Comparison of ENCODE assay signal across 13 mouse cellular contexts in the genomic region with DNA sequence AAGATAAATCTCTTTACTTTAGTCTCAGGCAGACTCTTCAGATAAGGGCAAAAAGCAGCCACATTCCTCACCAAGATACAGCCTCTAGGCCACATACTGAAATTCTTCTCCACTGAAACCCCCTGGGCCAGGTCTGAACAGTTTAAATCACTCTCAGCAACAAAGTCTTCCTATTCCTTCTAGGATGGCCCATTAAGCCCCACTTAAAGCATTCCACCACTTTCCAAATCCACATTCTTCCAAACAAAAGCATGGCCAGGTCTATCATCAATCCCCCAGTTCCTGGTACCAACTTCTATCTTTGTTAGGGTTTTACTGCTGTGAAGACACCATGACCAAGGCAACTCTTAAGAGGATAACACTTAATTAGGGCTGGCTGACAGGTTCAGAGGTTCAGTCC. TPM values are rescaled to one million over a fixed set of nuclear protein-coding genes. Genes with fewer than 3 reads are reported as not detected.
"Had no signal": no experiment of that assay in that cellular context is flagged by ENCODE, and none has a peak within 500 bp of the region (broad histone marks: within the 10 kb centered on the region; RNA-seq: fewer than 3 reads in every experiment).

No protein-coding gene starts in this region.

- H3K27ac ChIP-seq: layer of hippocampus, adult 2 months; limb, embryonic 13.5 days; liver, embryonic 14.5 days; midbrain, embryonic 12.5 days had no signal

- ATAC-seq: midbrain, embryonic 16.5 days had no signal

- H3K9ac ChIP-seq: limb, embryonic 13.5 days; liver, embryonic 14.5 days; midbrain, embryonic 12.5 days had no signal

- H3K4me3 ChIP-seq: layer of hippocampus, adult 2 months; limb, embryonic 13.5 days; midbrain, embryonic 12.5 days had no signal

- DNase-seq: kidney, adult 8-10 months; kidney, postnatal 4 days; left cerebral cortex, postnatal 4 days; lung, adult 18-20 months; lung, postnatal 10 days; right cerebral cortex, postnatal 14 days; thymus, adult 18-20 months; thymus, postnatal 36 days had no signal

- H3K9me3 ChIP-seq: limb, embryonic 13.5 days; midbrain, embryonic 12.5 days had no signal

- H3K4me2 ChIP-seq: limb, embryonic 13.5 days; midbrain, embryonic 12.5 days had no signal

- H3K27me3 ChIP-seq: limb, embryonic 13.5 days had no signal

RNA-seq across cellular contexts. Expression of a gene that starts 17.7 kb away (rescaled TPM):
- polyA plus RNA-seq: liver, embryonic 14.5 days had no signal
